Mouse (Mus musculus) lung, postnatal 4 days (tissue): Measurements from ENCODE around the gene Gm14137.

Source experiments
- DNase-seq, 2 experiments: peaks; one replicate each; pipeline ENCODE4 v3.0.0; 2021

The Gm14137 gene

DNA sequence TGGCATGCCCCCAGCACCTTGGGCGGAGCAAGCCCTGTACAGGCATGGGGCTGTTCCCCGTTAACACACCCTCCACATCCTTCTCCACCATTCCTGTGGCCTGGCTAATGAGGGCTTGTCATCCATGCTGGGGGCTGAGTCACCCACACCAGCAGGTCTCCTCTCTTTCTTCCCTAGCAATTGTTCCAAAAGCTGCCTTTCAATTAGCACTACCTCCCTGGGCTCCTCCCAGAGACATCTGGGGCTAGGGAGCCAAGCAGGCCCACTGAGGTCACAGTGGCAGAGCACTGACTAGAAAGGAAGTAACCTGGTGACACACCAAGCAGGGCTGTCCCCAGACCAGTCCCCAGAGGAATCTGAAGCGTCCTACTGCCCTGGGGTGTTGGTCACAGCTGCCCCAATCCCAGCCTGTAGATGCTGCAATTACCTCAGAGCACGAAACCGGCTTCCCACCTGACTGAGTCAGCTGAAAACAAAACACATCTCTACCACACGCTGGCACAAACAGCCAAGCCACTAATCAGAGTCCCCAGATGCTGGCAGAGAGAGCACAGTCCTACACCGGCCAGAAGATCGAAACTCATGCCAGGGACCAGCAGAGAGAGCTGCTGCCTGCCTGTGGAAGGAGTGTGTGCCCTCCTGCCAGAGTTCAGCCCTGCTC lies at the start of gene Gm14137:
Gm14137 (plus strand) TSS at position 519 of the 661 bp plus-strand sequence.
- DNase-seq, result peak in 1 of 2 experiments; percentile 31

DNA sequence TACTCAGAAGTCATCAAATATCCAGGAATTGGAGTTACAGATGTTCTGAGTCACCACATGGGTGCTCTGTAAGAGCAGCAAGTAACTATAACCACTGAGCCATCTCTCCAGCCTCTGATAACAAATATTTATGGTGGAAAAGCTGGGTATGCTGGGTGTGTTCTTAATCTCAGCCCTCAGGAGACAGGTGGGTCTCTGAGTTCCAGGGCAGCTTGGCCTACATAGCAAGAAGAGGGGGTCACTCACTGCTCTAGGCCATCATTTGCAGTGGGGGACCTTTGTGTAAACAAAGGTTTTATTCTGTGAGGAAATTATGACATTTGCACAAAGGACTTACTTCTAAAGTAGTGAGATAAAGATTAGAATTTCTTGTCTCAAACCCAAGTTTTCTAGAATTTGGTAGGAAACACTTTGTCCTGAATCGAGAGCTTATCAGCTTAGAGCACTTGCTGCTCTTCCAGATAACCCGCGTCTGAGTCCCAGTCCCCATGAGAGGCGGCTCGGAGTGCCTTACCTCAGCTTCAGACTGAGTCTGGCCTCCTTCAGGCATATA lies 37.9 kb upstream of the Gm14137 start:
- DNase-seq, result no peak

DNA sequence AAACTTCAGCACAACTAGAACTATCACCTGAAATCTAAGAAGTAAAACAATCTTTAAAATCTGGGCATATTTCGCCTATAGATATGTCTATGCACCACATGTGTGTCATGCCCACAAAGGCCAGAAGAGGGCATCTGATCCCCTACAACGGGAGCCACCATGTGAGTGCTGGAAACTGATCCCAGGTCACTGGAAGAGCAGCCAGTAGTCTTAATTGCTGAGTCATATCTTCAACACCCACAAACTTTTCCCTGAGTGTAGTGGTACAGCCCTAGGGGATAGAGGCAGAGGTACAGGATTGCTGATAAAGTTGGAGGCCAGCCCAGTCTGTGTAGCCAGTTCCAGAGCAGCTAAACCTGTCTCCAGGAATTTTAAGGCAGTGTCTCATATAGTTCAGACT lies 29.1 kb upstream of the Gm14137 start:
- peak in 1 of 2 experiments; percentile 19 for DNase-seq

DNA sequence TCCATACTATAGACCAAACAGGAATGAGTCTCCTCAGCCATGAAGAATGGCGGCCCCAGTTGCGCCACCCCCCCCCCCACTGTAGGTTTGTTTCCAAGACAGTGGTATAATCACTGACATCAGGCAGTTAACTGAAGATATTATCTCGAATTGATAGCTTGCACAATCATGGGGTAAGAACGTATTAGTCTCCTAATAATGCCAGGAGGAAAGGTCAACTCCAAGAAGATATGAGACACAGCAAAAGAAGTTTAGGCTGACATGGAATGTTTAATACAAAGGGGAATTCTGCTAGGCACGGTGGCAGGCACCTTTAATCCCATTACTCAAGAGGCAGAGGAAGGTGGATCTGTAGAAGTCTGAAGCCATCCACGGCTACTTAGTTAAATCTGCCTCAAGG lies 27.9 kb upstream of the Gm14137 start:
- DNase-seq, result no peak

DNA sequence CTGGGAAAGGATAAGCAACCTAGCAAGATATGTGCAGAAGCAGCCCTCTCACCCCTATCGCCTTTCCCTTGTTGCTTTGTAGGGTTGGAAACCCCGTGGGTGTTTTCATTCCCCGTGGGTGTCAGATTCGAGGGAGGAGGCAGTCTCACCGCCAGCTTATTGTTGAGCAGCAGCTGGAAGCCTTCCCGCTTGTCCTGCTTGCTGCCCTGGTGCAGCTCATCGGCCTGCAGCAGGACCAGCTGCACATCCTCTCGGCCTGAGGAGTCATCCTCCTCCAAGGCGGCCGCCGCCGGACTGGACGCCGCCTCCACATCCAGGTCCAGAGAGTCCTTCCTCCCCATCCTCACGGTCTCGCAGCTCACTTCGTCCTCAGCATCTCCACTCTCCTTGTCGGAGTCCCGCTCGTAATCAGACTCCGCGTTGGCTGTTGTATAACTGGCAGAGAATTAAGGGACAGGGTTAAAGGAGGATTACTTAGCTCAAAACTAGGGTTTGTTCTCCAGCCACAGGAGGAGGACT lies 27.1 kb upstream of the Gm14137 start:
- DNase-seq, result no peak

DNA sequence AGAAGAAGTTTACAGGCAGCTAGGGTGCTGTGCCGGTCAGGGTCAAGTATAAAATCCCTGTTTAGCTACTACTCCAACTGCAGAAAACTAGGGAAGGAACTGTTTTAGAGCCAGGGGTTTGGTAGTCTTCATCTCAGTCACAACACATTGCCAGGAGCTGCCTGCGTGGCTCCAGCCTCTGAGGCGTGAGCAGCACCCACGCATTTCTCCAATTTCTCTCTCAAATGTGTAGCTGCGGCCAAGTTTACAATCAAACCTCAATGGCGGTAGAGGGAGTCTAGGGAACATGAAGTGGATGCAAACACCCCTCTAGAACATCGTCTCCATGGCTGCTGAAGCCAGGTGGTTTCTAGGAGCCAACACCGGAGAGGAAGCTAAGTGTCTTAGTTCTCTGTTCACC lies 26.5 kb upstream of the Gm14137 start:
- no peak for DNase-seq

DNA sequence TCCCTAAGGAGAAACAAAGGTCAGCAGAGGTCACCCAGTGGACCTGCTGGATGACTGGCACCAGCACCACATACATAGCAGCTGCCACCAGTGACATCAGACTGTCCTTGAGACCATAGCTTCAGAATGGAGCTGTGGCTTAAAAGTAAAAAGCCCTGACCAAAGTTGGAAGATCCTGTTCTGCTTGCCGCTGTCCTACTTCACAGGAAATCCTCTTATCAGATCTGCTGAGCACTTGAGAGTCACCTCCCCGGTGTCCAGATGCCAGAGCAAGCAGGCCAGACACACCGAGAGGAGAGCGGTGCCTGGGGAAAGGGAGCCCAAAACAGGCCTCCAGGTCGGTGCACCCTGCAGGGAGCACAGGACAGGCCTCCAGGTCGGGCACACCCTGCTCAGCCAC lies 22.1 kb upstream of the Gm14137 start:
- DNase-seq, result no peak

DNA sequence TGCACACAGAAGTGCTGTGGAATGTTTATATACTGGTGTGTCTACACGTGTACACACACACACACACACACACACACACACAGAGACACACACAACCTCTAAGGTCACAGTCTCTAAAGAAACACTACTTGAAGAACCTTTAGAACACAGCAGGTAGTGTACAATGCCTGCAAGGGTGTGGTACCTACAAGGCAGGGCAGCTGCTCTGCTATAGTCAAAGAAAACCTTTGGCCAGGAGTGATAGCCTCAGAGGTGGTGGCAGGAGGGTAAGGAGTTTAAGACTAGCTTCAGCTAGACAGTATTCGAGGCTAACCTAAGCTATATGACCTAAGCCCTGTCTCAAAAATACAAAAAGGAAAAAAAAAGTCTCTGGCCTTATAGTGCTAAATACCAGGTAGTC lies 19.6 kb upstream of the Gm14137 start:
- no peak for DNase-seq

DNA sequence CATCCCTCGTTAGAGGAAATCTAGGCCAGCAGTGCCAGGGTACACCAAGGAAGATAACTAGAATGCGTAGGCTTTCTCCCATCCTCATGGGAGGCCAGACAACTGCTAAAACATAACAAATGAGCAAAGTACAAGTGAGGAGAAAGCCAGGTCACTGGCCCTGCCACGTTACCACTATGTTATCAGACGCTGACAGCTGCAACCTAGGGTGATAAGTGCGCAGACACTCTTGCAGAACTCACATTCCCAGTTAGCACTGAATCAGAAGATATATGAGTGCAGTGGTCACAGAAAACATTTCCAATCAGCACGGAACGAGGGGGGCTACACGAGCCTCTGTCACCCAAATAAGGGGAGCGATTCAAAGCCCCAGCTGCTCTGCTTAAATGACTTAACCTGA lies 18.9 kb upstream of the Gm14137 start:
- peak in 1 of 2 experiments; percentile 9 for DNase-seq

DNA sequence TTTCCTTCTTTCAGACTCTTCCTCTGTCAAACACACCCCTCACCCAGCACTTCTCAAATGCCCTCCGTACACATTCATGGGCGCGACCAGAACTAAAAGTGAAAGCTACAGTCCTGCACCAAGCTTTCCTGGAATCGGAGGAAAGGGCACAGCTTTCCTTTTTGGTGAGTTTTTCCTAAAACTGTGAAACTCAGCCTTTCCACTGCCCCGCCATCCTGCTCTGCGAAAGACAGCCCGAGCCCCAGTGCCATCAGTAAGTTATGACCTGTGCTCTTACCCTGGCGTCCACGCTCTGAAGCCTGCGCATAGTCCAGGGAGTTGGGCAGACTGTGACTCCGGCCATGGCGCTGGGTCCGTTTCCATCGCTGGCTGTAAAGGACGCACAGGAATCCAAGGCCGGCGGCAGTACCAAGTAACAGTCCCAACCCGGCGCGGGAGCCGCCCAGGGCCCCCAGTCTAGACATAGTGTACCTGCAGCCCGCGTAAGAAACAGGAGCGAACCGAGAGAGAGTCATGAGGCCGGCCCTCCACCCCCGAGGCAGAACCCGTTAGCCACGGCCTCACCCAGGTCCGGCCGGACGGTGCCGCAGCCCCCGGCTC lies 18.1 kb upstream of the Gm14137 start:
- DNase-seq, result peak in 1 of 2 experiments; percentile 36

DNA sequence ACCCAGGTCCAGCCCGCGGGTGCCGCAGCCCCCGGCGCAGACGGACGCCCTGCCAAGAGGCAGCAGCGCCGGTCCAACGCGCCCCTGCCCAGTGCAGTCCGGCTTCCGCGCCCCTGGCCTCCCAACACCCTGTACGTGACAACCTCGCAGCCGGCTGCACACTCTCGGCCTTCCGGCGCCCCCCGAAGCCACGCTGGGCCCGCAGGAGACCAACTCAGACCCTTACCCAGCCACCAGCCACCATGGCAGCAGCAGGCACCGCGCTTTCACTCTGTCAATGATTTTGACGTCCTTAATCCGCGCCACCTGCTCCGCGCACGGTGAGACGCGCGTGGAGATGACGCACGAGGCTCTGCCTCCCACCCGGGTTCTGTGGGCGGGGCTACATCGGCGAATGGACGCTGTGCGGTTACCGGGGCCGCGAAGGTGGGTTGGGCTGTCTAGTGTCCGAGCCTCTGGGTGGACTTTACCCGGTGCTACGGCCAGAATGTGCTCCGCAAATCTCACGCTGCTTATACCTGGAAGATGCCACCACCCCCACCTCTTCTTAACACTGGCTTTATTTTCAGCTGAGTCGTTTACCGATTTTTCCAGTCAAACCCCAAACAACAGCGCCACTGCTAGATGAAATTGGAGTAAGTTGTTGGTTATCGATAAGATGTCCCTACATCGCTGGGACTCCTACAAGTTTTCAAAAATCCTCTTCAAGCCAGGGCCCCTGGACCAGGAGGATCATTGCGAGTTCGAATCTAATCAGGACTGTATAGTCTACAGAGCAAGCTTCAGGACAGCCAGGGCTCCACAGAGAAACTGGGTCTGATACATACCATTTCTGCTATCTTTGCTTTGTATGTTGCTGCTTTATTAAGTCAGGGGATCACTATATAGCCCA lies 17.4 kb upstream of the Gm14137 start, which contains the start of gene Rmdn3:
Rmdn3 (minus strand) TSS at position 354 of the 892 bp plus-strand sequence.
- peak; percentile 94 to 96 for DNase-seq

DNA sequence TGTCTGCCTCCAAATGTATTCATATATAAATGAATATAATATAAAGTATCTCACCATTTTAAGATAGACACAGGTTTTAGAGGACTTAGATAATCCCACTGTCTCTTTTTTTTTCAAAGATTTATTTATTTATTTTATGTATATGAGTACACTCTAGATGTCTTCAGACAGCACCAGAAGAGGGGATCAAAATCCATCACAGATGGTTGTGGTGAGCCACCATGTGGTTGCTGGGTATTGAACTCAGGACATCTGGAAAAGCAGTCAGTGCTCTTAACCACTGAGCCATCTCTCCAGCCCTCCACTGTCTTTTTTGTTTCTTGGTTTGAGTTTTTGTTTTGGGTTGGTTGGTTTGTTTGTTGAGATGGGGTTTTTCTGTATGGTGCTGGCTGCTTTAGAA lies 16.5 kb upstream of the Gm14137 start:
- DNase-seq, result no peak

DNA sequence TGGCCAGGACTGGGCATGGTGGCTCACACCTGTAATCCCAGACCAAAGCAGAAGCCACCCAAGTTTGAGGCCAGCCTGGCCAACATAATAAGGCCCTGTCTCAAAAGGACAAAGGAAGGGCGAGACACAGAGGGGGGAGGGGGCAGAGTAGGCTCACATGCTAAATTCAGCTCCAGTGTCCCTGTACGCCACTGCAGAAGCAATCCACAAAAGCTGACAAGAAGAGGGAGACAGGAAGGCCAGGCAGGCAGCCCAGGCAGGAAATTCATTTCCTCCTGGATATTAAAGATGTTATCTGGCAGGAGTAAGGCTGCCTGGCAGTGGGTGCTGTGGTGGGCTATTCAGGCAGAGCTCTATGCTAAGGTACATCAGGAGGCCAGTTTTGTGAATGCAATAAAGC lies 13.1 kb upstream of the Gm14137 start:
- peak; percentile 60 to 80 for DNase-seq

DNA sequence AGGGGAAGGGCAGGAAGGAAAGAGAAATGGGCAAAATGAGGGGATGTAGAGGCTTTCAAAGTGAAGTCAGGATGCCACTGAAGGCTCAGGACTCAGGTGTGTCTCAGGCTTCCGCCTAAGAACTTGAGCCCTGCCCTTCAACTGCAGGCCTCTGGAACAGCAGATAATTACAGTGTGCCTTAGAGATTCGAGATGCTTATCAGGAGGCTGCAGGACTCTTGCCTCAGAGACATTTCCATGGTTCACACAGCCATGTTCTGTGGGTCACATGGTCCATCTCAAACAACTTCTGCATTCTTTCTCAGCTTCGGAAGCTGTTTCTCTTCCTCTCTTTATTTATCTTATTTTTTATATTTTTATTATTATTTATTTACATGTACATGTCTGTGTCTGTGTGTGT lies 11.2 kb upstream of the Gm14137 start:
- no peak for DNase-seq

DNA sequence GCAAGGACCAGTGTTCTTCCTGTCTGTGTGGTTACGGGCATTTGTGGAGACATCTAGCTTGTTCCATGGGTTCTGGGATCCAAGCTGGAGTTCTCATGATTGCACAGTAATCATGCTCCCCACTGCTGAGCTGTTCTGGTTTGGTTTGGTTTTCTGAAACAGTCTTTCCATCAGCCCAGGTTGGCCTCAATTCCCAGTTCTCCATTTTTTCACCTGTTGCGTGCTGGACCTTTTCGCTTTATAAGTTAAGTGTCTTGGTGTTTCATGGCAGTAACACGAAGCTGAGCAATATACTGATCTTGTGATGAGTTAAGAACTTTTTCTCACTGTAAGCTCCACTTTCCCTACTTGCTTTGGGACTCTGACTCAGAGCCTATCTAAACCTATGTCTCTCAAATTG lies 10.3 kb upstream of the Gm14137 start:
- no peak for DNase-seq

DNA sequence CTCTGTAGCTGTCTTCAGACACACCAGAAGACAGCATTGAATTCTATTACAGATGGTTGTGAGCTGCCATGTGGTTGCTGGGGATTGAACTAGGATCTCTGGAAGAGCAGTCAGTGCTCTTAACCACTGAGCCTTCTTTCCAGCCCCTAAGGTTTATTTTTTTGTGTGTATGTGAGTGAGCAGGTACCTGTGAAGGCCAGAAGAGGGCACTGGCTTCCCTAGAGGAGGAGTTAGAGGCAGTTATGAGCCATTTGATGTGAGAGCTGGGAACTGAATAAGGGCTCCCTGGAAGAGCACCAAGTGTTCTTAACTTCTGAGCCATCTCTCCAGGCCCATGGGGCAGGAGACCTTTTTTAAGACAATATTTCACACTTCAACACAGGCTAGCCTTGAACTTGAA lies 8.9 kb upstream of the Gm14137 start:
- no peak for DNase-seq

DNA sequence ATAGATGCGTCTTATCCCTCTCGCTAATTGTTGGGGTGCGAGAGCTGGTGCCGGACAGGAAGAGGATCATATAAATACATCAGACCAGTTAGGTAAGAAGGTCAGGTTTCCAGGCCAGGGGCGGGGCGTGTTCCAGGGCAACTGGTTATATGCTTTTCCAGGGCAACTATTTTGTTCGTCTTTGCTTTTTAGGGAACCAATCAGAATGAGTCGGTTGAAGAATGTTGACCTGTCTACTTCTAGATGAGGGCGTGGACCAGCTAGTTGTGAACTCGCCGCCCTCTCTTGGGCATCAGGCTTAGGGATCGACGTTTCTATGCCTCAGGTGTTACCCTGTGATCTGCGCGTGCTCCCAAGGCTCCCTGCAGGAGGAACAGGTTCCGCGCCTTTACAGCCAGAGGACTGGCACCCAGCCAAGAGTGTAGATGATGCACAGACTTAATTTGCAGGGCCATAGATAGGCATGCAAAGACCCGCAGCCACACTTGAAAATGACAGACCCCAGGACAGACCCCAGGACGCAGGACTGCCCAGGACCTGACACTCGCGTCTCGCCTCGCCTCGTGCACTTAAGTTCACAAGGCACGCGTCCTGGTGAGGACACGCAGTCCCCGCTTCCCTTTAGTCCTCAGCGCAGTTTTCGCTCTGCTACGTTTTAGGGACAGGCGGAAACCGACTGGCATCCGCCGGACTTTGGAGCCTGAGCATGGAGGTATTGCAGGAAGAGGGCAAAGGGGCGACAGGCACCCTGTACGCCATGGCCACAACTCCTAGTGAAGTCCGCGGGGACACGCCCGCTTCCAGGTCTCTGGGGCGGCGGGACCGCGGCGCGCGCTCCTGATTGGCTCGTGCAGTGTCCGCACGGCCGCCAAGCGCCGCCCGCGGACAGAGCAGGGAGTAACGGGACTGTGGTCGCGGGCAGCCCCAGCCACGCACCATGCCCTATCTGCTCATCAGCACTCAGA lies 7.1 kb upstream of the Gm14137 start, which contains the start of gene Gchfr:
Gchfr (plus strand) TSS at position 873 of the 965 bp plus-strand sequence.
- DNase-seq, result peak; percentile 72 to 84

DNA sequence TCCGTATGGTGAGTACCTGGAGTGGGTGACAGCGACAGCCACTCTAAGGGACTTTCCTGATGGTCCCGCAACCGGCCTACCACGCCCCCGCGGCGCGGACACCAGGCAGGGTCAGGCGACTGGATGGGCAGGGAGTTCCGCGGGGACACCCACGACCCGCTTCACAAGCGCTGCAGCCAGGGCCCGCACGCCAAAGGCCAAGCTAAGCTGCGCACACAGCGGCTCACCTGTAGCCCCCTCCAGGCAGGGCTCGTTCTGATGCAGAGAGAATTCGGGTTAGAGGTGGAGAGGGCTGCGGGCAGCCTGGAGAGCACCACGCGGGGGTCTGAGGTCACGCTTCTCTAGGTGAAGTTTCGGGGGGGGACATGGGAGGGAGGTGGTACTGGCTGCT lies 6.4 kb upstream of the Gm14137 start:
- no peak for DNase-seq

DNA sequence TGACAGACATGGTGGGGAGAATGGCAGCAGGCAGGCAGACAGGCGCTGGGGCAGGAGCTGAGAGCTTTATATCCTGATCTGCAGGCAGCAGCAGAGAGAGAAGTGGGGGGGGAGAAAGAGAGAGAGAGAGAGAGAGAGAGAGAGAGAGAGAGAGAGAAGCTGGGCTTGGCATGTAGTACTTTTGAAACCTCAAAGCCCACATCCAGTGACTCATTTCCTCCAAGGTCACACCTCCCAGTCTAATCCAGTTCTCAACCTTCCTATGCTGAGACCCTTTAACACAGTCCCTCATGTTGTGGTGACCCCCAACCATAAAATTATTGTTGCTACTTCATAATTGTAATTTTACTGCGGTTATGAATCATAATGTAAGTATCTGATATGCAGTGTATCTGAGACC lies 4.0 kb upstream of the Gm14137 start:
- DNase-seq, result no peak

DNA sequence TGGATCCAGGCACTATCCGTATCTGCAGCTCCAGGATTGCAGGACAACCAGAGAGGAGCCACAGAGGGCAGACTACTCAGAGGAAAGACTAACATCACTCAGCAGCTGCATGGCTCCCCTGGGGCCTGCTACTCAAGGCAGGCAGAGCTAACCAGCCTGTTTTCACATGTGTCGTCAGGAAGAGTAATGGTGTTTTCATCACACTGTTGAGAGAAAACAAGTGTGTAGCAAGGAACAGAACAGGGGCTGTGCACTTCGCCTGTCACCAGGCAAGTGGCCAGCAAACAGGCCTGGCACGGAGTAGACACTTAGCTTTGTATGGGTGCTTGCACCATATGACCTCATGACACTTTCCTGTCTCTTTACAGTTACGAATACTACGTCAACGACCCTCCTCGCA lies 2.7 kb upstream of the Gm14137 start:
- DNase-seq, result no peak

DNA sequence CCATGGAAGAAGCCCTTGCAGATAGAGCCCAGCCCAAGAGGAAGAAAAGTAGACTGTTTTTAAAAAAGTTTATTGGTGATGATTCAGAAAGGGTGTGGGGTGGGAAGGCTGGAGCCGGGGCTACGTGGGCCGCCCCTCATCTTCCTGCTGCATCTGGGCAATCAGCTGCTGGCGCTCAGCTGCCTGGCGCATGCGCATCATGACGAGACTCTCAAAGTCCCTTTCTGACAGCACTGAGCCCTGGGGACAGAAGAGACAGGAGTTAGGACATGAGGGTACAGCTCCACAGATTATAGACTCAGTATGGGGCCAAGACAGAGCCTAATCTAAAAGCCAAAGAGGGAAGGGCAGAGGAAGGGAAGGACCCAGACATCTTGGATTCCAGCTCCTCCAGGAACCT lies 1.9 kb upstream of the Gm14137 start:
- DNase-seq, result no peak
